Mouse (Mus musculus): ENCODE measurements around the gene Adat3.

DNA sequence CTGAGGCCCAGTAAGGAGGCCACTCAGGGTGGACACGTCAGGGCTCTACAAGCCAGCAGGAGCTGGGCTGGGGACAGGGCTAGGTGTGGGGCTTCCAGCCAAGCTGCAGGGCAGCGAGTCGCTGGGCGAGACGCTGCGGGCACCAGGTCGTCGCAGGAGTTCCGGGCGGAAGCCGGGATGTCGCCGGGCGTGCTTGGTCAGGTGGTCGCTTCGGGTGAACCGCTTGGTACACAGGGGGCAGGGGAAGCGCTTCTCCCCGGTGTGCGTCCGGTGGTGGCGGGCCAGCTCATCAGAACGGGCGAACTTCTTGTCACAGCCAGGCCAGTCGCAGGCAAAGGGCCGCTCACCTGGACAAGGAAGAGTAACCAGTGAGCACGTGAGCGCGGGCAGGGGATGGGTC is 33.8 kb upstream of the Adat3 start:
- TF ChIP-seq EP300 (IDR thresholded peaks at IDR 0.05; ENCODE audit: low read depth) (no peak), CTCF (IDR thresholded peaks at IDR 0.05; ENCODE audit: low read depth) (no peak)

All from liver, postnatal 0 days (tissue).